Mouse (Mus musculus) hindbrain, embryonic 14.5 days (tissue): ENCODE measurements around the gene Gabpa. TPM values are rescaled to one million over a fixed set of nuclear protein-coding genes. Genes with fewer than 3 reads are reported as not detected.

ENCODE experiments used
- ATAC-seq: fragments of 200-750 bp; cut with Nextera tagmentation; 2 replicates; pipeline ENCODE4 v1.8.0; 2017; ENCODE audit warnings: moderate number of reproducible peaks, mild to moderate bottlenecking, moderate TSS enrichment, moderate library complexity; ENCODE audit not compliant: low FRiP score
- DNase-seq: peaks from one replicate; pipeline ENCODE4 v3.0.0-alpha.2; 2015; ENCODE audit warnings: low spot score
- H3K27ac ChIP-seq: fragments of 300-500 bp; sonication (generic); 2 replicates; pipeline ENCODE4 v1.5.1; 2014; ENCODE audit warnings: mild to moderate bottlenecking, moderate library complexity
- H3K27me3 ChIP-seq: fragments of 300-500 bp; sonication (generic); 2 replicates; pipeline ENCODE4 v1.6.1; 2014; ENCODE audit warnings: mild to moderate bottlenecking, low read length, mixed read lengths; ENCODE audit not compliant: control insufficient read depth, insufficient read depth
- H3K36me3 ChIP-seq: fragments of 300-500 bp; sonication (generic); replicated peaks from 2 replicates; pipeline ENCODE4 v1.6.1; 2014; ENCODE audit not compliant: control insufficient read depth, insufficient read depth
- H3K4me1 ChIP-seq: fragments of 300-500 bp; sonication (generic); replicated peaks from 2 replicates; pipeline ENCODE4 v1.6.1; 2014; ENCODE audit warnings: antibody characterized with exemption, low read length, mixed read lengths; ENCODE audit not compliant: control insufficient read depth, insufficient read depth
- H3K4me2 ChIP-seq: fragments of 300-500 bp; sonication (generic); replicated peaks from 2 replicates; pipeline ENCODE4 v1.6.1; 2014; ENCODE audit warnings: mild to moderate bottlenecking, moderate library complexity
- H3K4me3 ChIP-seq: fragments of 300-500 bp; sonication (generic); replicated peaks from 2 replicates; pipeline ENCODE4 v1.5.1; 2014; ENCODE audit warnings: mild to moderate bottlenecking, low read length
- H3K9ac ChIP-seq: fragments of 300-500 bp; sonication (generic); 2 replicates; pipeline ENCODE4 v1.6.1; 2014
- H3K9me3 ChIP-seq: fragments of 300-500 bp; sonication (generic); 2 replicates; pipeline ENCODE4 v1.6.1; 2016; ENCODE audit warnings: low read length; ENCODE audit not compliant: control insufficient read depth
- WGBS: fragments of 180-500 bp; shearing (Covaris S2); extraction: QIAGEN DNeasy Blood & Tissue Kit; methylation state at CpG from one replicate; pipeline ENCODE4 v1.1.7; 2014; 5-methylcytosine and 5-hydroxymethylcytosine counted together
- polyA plus RNA-seq: library from polyadenylated mRNA; unstranded; fragments of >200 nt; fragmentation: Nextera tagmentation; extraction: Ambion mirVana; gene quantifications from 2 replicates; pipeline ENCODE4 v1.2.1, GENCODE M21; 2014

Gene Gabpa
- polyA plus RNA-seq, 1 experiment from 2014 or later, result 20.3 TPM

GRCm38 (mm10) chr16:84806175-84806574 is 28.6 kb upstream of the Gabpa start:
- Histone ChIP-seq H3K9ac (no peak overlapping the region), H3K4me2 (no peak overlapping the region), H3K4me3 (no peak overlapping the region), H3K27me3 (no peaks in the 10 kb centered on the region), H3K27ac (no peak overlapping the region), H3K9me3 (no peaks in the 10 kb centered on the region), H3K4me1 (no peaks in the 10 kb centered on the region), H3K36me3 (peaks cover 10% of the 10 kb centered on the region)
- over 99% methylated on average over 3 of the region's 3 CpGs for WGBS
- ATAC-seq (no peak), DNase-seq (no peak)

- H3K4me3 ChIP-seq, result no peak overlapping the region
- DNase-seq (no peak), ATAC-seq (no peak)
- H3K9ac ChIP-seq, result no peak overlapping the region
- H3K4me2 ChIP-seq, result no peak overlapping the region
- H3K4me1 ChIP-seq, result no peaks in the 10 kb centered on the region
- H3K27me3 ChIP-seq, result no peaks in the 10 kb centered on the region
- WGBS, result 96% methylated on average over 7 of the region's 7 CpGs
- no peaks in the 10 kb centered on the region for H3K9me3 ChIP-seq
- H3K36me3 ChIP-seq, result peaks cover 10% of the 10 kb centered on the region
- H3K27ac ChIP-seq, result no peak overlapping the region
Observed at GRCm38 (mm10) chr16:84807874-84808273, 26.9 kb upstream of the Gabpa start.

- ATAC-seq (no peak), DNase-seq (no peak)
- no peak overlapping the region for H3K4me3 ChIP-seq
- H3K27me3 ChIP-seq, result no peaks in the 10 kb centered on the region
- H3K4me1 ChIP-seq, result no peaks in the 10 kb centered on the region
- no peak overlapping the region for H3K9ac ChIP-seq
- H3K9me3 ChIP-seq, result no peaks in the 10 kb centered on the region
- no peak overlapping the region for H3K4me2 ChIP-seq
- peaks cover 10% of the 10 kb centered on the region for H3K36me3 ChIP-seq
- H3K27ac ChIP-seq, result no peak overlapping the region
- WGBS, result 93% methylated on average over 1 of the region's 1 CpGs
Observed at GRCm38 (mm10) chr16:84810254-84810653, 24.5 kb upstream of the Gabpa start.

GRCm38 (mm10) chr16:84813852-84814251 is 20.9 kb upstream of the Gabpa start:
- no peaks in the 10 kb centered on the region for H3K4me1 ChIP-seq
- H3K27me3 ChIP-seq, result no peaks in the 10 kb centered on the region
- DNase-seq (no peak), ATAC-seq (no peak)
- H3K36me3 ChIP-seq, result peaks cover 6% of the 10 kb centered on the region
- H3K9ac ChIP-seq, result no peak overlapping the region
- no peak overlapping the region for H3K27ac ChIP-seq
- H3K4me3 ChIP-seq, result no peak overlapping the region
- H3K9me3 ChIP-seq, result no peaks in the 10 kb centered on the region
- H3K4me2 ChIP-seq, result no peak overlapping the region
- 91% methylated on average over 8 of the region's 8 CpGs for WGBS

GRCm38 (mm10) chr16:84814511-84814910 is 20.2 kb upstream of the Gabpa start:
- Histone ChIP-seq H3K36me3 (peaks cover 2% of the 10 kb centered on the region), H3K9me3 (no peaks in the 10 kb centered on the region), H3K27ac (no peak overlapping the region), H3K4me1 (no peaks in the 10 kb centered on the region), H3K9ac (no peak overlapping the region), H3K27me3 (no peaks in the 10 kb centered on the region), H3K4me3 (no peak overlapping the region), H3K4me2 (no peak overlapping the region)
- ATAC-seq (no peak), DNase-seq (no peak)
- 85% methylated on average over 8 of the region's 8 CpGs for WGBS

- no peak overlapping the region for H3K27ac ChIP-seq
- H3K9me3 ChIP-seq, result no peaks in the 10 kb centered on the region
- peaks cover 20% of the 10 kb centered on the region; the same call in 1 of the 2 replicates for H3K36me3 ChIP-seq
- no peaks in the 10 kb centered on the region for H3K4me1 ChIP-seq
- DNase-seq (peak; percentile 73), ATAC-seq (peak; percentile 64; the same call in 1 of the 2 replicates)
- no peak overlapping the region for H3K9ac ChIP-seq
- H3K4me3 ChIP-seq, result no peak overlapping the region
- H3K27me3 ChIP-seq, result no peaks in the 10 kb centered on the region
- H3K4me2 ChIP-seq, result no peak overlapping the region
- 41% methylated on average over 7 of the region's 7 CpGs for WGBS
Observed at GRCm38 (mm10) chr16:84817423-84817822, 17.3 kb upstream of the Gabpa start.

- ATAC-seq, result no peak
- peaks cover 88% of the 10 kb centered on the region for H3K36me3 ChIP-seq
- WGBS, result 59% methylated on average over 6 of the region's 6 CpGs
Observed at GRCm38 (mm10) chr16:84825009-84825408, 9.7 kb upstream of the Gabpa start.

GRCm38 (mm10) chr16:84831696-84832095 is 3.0 kb upstream of the Gabpa start:
- WGBS, result 92% methylated on average over 5 of the region's 5 CpGs
- no peaks in the 10 kb centered on the region for H3K9me3 ChIP-seq
- peaks cover 54% of the 10 kb centered on the region for H3K36me3 ChIP-seq
- no peaks in the 10 kb centered on the region for H3K27me3 ChIP-seq
- no peak overlapping the region for H3K4me2 ChIP-seq
- no peak overlapping the region for H3K27ac ChIP-seq
- no peak for DNase-seq
- H3K4me3 ChIP-seq, result no peak overlapping the region
- H3K9ac ChIP-seq, result no peak overlapping the region
- no peak for ATAC-seq
- peaks cover 7% of the 10 kb centered on the region for H3K4me1 ChIP-seq

More at GRCm38 (mm10) chr16:84825009-84825408, 9.7 kb upstream of the Gabpa start:
- H3K27me3 ChIP-seq, result no peaks in the 10 kb centered on the region
- no peaks in the 10 kb centered on the region for H3K9me3 ChIP-seq
- H3K4me1 ChIP-seq, result no peaks in the 10 kb centered on the region
- H3K27ac ChIP-seq, result no peak overlapping the region
- no peak overlapping the region for H3K4me2 ChIP-seq
- no peak overlapping the region for H3K4me3 ChIP-seq
- H3K9ac ChIP-seq, result no peak overlapping the region
- no peak for DNase-seq

- ATAC-seq (no peak), DNase-seq (no peak)
- H3K9me3 ChIP-seq, result no peaks in the 10 kb centered on the region
- no peak overlapping the region for H3K27ac ChIP-seq
- H3K4me3 ChIP-seq, result no peak overlapping the region
- peaks cover 44% of the 10 kb centered on the region for H3K36me3 ChIP-seq
- H3K27me3 ChIP-seq, result no peaks in the 10 kb centered on the region
- no peak overlapping the region for H3K4me2 ChIP-seq
- peaks cover 7% of the 10 kb centered on the region for H3K4me1 ChIP-seq
- WGBS, result 89% methylated on average over 5 of the region's 5 CpGs
- no peak overlapping the region for H3K9ac ChIP-seq
Observed at GRCm38 (mm10) chr16:84832736-84833135, 2.0 kb upstream of the Gabpa start.

- under 1% methylated on average over 22 of the region's 22 CpGs for WGBS
- Histone ChIP-seq H3K4me1 (peaks cover 7% of the 10 kb centered on the region), H3K27ac (peak overlapping the region; percentile 94), H3K27me3 (no peaks in the 10 kb centered on the region), H3K36me3 (peaks cover 33% of the 10 kb centered on the region), H3K4me2 (peak overlapping the region; percentile 90), H3K9ac (peak overlapping the region; percentile 95), H3K9me3 (no peaks in the 10 kb centered on the region), H3K4me3 (peak overlapping the region; percentile 86)
- no peak for DNase-seq
- ATAC-seq, result no peak
Observed at GRCm38 (mm10) chr16:84834344-84834743, 381 bp upstream of the Gabpa start.
